Mouse (Mus musculus) T-cell, adult 2 months (primary cell): ENCODE data around the gene Nol10.
"Not testable (repeated sequence)": the region's sequence is repeated elsewhere in the genome, so short reads cannot be mapped to it uniquely, and the experiment has no call there.

Experiments used
- DNase-seq: peaks from one replicate; pipeline ENCODE4 v3.0.0; 2022; ENCODE audit warnings: low spot score

The Nol10 gene

GRCm38 (mm10) chr12:17459223-17459622, 111.0 kb downstream of the Nol10 start:
- not testable (repeated sequence) for DNase-seq

- no peak for DNase-seq
Measured at GRCm38 (mm10) chr12:17463706-17464105, 115.4 kb downstream of the Nol10 start.

DNA sequence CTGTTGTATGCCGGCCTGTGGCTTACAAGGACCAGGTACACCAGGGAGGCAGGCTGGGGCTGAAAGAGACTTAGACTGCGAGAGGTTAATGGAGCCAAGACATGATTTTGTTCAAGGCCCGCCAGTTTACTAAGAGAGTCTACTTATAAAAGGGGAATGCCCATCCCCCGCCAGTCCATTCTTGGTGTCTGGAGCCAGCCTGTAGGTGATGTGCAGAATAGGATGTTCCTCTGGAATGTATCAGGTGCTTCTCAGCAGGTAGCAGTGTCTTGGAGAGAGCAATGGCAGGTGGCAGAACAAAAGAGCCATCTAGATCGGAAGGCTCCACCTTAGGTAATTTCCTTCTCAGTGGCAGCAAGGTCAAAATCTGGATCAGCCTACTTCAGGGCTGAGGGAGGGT, 116.3 kb downstream of the Nol10 start:
- DNase-seq, result not testable (repeated sequence)

- DNase-seq, result no peak
Measured at GRCm38 (mm10) chr12:17466791-17467190, 118.5 kb downstream of the Nol10 start.

GRCm38 (mm10) chr12:17468359-17468758, 120.1 kb downstream of the Nol10 start:
- DNase-seq, result no peak

DNA sequence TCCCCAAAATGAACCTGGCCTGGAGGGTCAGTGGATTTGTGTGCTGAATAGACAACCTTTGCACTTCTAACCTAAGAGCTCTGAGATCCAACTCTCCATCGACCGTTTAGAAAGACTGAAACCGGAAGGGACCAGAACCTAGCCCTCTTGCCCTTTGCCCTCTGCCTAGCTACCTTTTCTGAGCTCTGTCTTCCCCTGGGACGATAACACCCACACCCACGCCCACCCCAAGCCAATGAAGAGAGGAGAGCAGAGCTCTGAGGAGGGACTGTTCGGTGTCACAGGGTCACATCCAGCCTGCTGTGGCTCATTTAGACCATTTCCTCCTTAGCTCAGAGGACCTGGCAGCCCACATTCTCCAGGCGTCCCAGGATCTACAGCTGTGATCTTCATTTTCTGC, 121.6 kb downstream of the Nol10 start:
- DNase-seq, result no peak

DNA sequence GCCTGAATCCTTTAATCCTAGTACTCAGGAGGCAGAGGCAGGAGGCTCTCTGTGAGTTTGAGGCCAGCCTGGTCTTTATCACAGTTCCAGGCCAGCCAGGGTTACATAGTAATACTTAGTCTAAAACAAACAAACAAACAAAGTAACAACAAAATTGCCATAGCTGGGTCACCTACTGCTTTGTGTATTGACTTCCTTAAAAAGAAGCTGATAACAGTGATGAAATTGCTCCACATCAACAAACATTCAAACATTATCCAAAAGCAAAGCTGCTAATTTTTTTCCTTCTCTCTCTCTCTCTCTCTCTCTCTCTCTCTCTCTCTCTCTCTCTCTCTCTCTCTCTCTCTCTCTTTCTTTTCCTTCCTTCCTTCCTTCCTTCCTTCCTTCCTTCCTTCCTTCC, 122.3 kb downstream of the Nol10 start:
- not testable (repeated sequence) for DNase-seq

GRCm38 (mm10) chr12:17471405-17471804, 123.1 kb downstream of the Nol10 start:
- peak; percentile 83 for DNase-seq

DNA sequence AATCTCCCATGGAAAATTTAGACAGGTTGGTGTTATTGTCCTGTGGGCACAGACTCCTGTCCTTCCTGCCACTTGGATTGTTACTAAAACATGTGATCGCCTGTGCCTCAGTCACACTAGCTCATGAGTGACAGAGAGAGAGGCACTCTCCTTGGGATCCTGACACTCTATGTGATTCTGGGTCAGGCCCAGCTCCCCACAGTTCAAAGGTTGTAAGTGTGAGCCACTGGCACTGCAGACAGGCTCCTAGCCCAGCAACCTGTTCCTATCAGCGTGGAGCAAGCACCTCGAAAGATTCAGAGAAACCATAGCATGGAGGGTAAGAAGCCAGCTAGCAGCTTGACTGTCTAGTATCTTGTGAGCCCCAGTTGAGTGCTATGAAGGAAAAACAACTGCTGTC, 124.9 kb downstream of the Nol10 start:
- DNase-seq, result no peak

GRCm38 (mm10) chr12:17473862-17474261, 125.6 kb downstream of the Nol10 start:
- no peak for DNase-seq

DNA sequence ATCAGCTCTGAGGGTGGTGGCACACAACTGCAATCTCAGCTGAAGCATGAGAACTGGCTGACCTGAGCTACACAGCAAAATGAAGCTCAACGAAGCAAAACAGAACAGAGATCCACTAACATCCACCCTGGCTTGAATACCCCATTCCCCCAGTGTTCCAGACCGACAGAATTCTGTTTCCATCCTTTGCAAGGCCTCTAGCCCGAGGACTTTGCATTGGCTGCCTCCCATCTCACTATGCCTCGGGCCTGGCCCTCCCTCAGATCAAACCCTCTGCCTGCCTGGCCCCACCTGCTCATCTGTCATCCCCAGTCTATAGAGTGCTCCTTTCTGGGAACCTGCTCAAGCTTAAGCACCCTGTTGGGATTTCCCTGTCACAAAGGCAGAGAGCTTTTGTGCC, 126.4 kb downstream of the Nol10 start:
- DNase-seq, result no peak

GRCm38 (mm10) chr12:17475146-17475545, 126.9 kb downstream of the Nol10 start:
- DNase-seq, result no peak

DNA sequence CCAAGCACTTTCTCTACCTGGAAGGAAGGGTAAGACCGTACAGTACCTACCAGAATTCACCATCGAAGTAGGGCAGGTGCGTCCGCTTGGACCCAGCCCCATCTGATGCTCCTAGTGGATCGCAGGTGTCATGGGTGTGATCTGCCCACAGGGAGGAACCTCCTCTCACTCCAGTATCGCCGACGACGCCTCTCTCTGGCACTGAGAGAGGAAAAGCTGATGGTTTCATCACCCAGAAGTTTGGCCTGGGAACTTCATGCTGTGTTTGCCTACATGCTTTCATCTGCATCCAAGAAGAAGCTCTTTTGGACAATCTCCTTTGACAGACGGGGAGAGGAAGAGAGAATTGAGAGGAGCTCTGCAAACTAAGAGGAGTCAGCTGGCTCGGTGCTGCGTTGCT, 129.9 kb downstream of the Nol10 start:
- DNase-seq, result no peak

- no peak for DNase-seq
Measured at GRCm38 (mm10) chr12:17478856-17479255, 130.6 kb downstream of the Nol10 start.
